Mouse (Mus musculus): ENCODE measurements at regions not wholly inside any gene's neighbourhood (a gene's known extent, or its start where the extent isn't known, plus 50 kb on each side); places are given as distances from the start of the nearest gene placed in this dataset.

GRCm38 (mm10) chr8:35182141-35182540 lies 583.4 kb upstream of the Gm19410 start:
- Histone ChIP-seq H3K4me1 (ENCODE audit: insufficient read depth, low read depth, low read length) (no peaks in the 10 kb centered on the region), H3K9me3 (replicated peaks) (peaks cover 32% of the 10 kb centered on the region), H3K4me3 (ENCODE audit: low read depth, low read length) (no peak overlapping the region), H3K27me3 (ENCODE audit: insufficient read depth, low read length) (no peaks in the 10 kb centered on the region), H3K36me3 (replicated peaks) (no peaks in the 10 kb centered on the region)
- ATAC-seq (ENCODE audit: extremely low read depth, insufficient number of reproducible peaks, low FRiP score, poor library complexity, severe bottlenecking) (no peak), DNase-seq (ENCODE audit: low spot score) (no peak)
- TF ChIP-seq POLR2AphosphoS5 (IDR thresholded peaks at IDR 0.05; ENCODE audit: insufficient replicate concordance, low read depth, low read length), result no peak
- TF ChIP-seq GATA1 (IDR thresholded peaks at IDR 0.05; ENCODE audit: borderline replicate concordance, low read length), result no peak
- TF ChIP-seq TAL1 (conservative IDR thresholded peaks at IDR 0.05; ENCODE audit: low read depth, low read length), result no peak
- no peak for TF ChIP-seq CTCF (IDR thresholded peaks at IDR 0.05; ENCODE audit: low read depth, low read length)
- no peak for TF ChIP-seq GATA2 (IDR thresholded peaks at IDR 0.05; ENCODE audit: borderline replicate concordance, low read depth, low read length)

GRCm38 (mm10) chr8:35183423-35183822 lies 582.2 kb upstream of the Gm19410 start:
- ATAC-seq (ENCODE audit: extremely low read depth, insufficient number of reproducible peaks, low FRiP score, poor library complexity, severe bottlenecking) (no peak), DNase-seq (ENCODE audit: low spot score) (no peak)
- peaks cover 28% of the 10 kb centered on the region for H3K9me3 ChIP-seq (replicated peaks)
- H3K36me3 ChIP-seq (replicated peaks), result no peaks in the 10 kb centered on the region
- H3K4me1 ChIP-seq (ENCODE audit: insufficient read depth, low read depth, low read length), result no peaks in the 10 kb centered on the region
- H3K27me3 ChIP-seq (ENCODE audit: insufficient read depth, low read length), result no peaks in the 10 kb centered on the region
- no peak overlapping the region for H3K4me3 ChIP-seq (ENCODE audit: low read depth, low read length)
- no peak for TF ChIP-seq POLR2AphosphoS5 (IDR thresholded peaks at IDR 0.05; ENCODE audit: insufficient replicate concordance, low read depth, low read length)
- no peak for TF ChIP-seq GATA1 (IDR thresholded peaks at IDR 0.05; ENCODE audit: borderline replicate concordance, low read length)
- TF ChIP-seq CTCF (IDR thresholded peaks at IDR 0.05; ENCODE audit: low read depth, low read length), result no peak
- no peak for TF ChIP-seq GATA2 (IDR thresholded peaks at IDR 0.05; ENCODE audit: borderline replicate concordance, low read depth, low read length)
- TF ChIP-seq TAL1 (conservative IDR thresholded peaks at IDR 0.05; ENCODE audit: low read depth, low read length), result no peak

GRCm38 (mm10) chr8:35185165-35185564 lies 580.4 kb upstream of the Gm19410 start:
- TF ChIP-seq CTCF (IDR thresholded peaks at IDR 0.05; ENCODE audit: low read depth, low read length), result no peak
- TF ChIP-seq POLR2AphosphoS5 (IDR thresholded peaks at IDR 0.05; ENCODE audit: insufficient replicate concordance, low read depth, low read length), result no peak
- no peak for TF ChIP-seq TAL1 (conservative IDR thresholded peaks at IDR 0.05; ENCODE audit: low read depth, low read length)
- no peak for TF ChIP-seq GATA2 (IDR thresholded peaks at IDR 0.05; ENCODE audit: borderline replicate concordance, low read depth, low read length)
- no peak for TF ChIP-seq GATA1 (IDR thresholded peaks at IDR 0.05; ENCODE audit: borderline replicate concordance, low read length)
- Histone ChIP-seq H3K4me1 (ENCODE audit: insufficient read depth, low read depth, low read length) (no peaks in the 10 kb centered on the region), H3K36me3 (replicated peaks) (no peaks in the 10 kb centered on the region), H3K4me3 (ENCODE audit: low read depth, low read length) (no peak overlapping the region), H3K9me3 (replicated peaks) (peaks cover 38% of the 10 kb centered on the region), H3K27me3 (ENCODE audit: insufficient read depth, low read length) (no peaks in the 10 kb centered on the region)
- no peak for ATAC-seq (ENCODE audit: extremely low read depth, insufficient number of reproducible peaks, low FRiP score, poor library complexity, severe bottlenecking)
- DNase-seq (ENCODE audit: low spot score), result no peak

GRCm38 (mm10) chr8:35188531-35188930 lies 577.1 kb upstream of the Gm19410 start:
- no peaks in the 10 kb centered on the region for H3K36me3 ChIP-seq (replicated peaks)
- no peak for ATAC-seq (ENCODE audit: extremely low read depth, insufficient number of reproducible peaks, low FRiP score, poor library complexity, severe bottlenecking)
- H3K4me3 ChIP-seq (ENCODE audit: low read depth, low read length), result no peak overlapping the region
- peaks cover 47% of the 10 kb centered on the region for H3K9me3 ChIP-seq (replicated peaks)
- TF ChIP-seq GATA1 (IDR thresholded peaks at IDR 0.05; ENCODE audit: borderline replicate concordance, low read length) (no peak), POLR2AphosphoS5 (IDR thresholded peaks at IDR 0.05; ENCODE audit: insufficient replicate concordance, low read depth, low read length) (no peak), CTCF (IDR thresholded peaks at IDR 0.05; ENCODE audit: low read depth, low read length) (no peak), GATA2 (IDR thresholded peaks at IDR 0.05; ENCODE audit: borderline replicate concordance, low read depth, low read length) (no peak), TAL1 (conservative IDR thresholded peaks at IDR 0.05; ENCODE audit: low read depth, low read length) (no peak)
- no peak for DNase-seq (ENCODE audit: low spot score)
- no peaks in the 10 kb centered on the region for H3K4me1 ChIP-seq (ENCODE audit: insufficient read depth, low read depth, low read length)
- no peaks in the 10 kb centered on the region for H3K27me3 ChIP-seq (ENCODE audit: insufficient read depth, low read length)

GRCm38 (mm10) chr8:35189695-35190094 lies 575.9 kb upstream of the Gm19410 start:
- H3K36me3 ChIP-seq (replicated peaks), result no peaks in the 10 kb centered on the region
- TF ChIP-seq GATA2 (IDR thresholded peaks at IDR 0.05; ENCODE audit: borderline replicate concordance, low read depth, low read length) (no peak), POLR2AphosphoS5 (IDR thresholded peaks at IDR 0.05; ENCODE audit: insufficient replicate concordance, low read depth, low read length) (no peak), TAL1 (conservative IDR thresholded peaks at IDR 0.05; ENCODE audit: low read depth, low read length) (no peak), GATA1 (IDR thresholded peaks at IDR 0.05; ENCODE audit: borderline replicate concordance, low read length) (no peak), CTCF (IDR thresholded peaks at IDR 0.05; ENCODE audit: low read depth, low read length) (no peak)
- ATAC-seq (ENCODE audit: extremely low read depth, insufficient number of reproducible peaks, low FRiP score, poor library complexity, severe bottlenecking), result no peak
- peaks cover 46% of the 10 kb centered on the region for H3K9me3 ChIP-seq (replicated peaks)
- DNase-seq (ENCODE audit: low spot score), result no peak
- no peaks in the 10 kb centered on the region for H3K4me1 ChIP-seq (ENCODE audit: insufficient read depth, low read depth, low read length)
- no peaks in the 10 kb centered on the region for H3K27me3 ChIP-seq (ENCODE audit: insufficient read depth, low read length)
- H3K4me3 ChIP-seq (ENCODE audit: low read depth, low read length), result no peak overlapping the region

DNA sequence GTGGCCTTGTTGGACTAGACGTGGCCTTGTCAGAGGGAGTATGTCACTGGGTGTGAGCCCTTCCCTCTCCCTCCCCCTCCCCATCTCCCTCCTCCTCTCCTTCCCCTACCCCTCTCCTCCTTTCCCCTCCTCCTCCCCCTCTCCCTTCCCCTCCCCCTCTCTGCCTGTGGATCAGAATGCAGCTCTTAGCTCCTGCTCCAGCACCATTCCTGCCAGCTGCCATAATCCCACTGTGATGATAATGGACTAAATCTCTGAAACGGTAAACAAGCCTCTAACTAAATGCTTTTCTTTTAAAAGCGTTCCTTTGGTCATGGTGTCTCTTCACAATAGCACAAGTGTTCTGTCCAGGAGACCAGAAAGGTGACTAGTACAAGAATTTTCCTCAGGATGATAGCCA lies 573.1 kb upstream of the Gm19410 start:
- Histone ChIP-seq H3K4me3 (ENCODE audit: low read depth, low read length) (no peak overlapping the region), H3K9me3 (replicated peaks) (peaks cover 48% of the 10 kb centered on the region), H3K27me3 (ENCODE audit: insufficient read depth, low read length) (no peaks in the 10 kb centered on the region), H3K36me3 (replicated peaks) (no peaks in the 10 kb centered on the region), H3K4me1 (ENCODE audit: insufficient read depth, low read depth, low read length) (no peaks in the 10 kb centered on the region)
- ATAC-seq (ENCODE audit: extremely low read depth, insufficient number of reproducible peaks, low FRiP score, poor library complexity, severe bottlenecking), result no peak
- TF ChIP-seq GATA1 (IDR thresholded peaks at IDR 0.05; ENCODE audit: borderline replicate concordance, low read length) (no peak), POLR2AphosphoS5 (IDR thresholded peaks at IDR 0.05; ENCODE audit: insufficient replicate concordance, low read depth, low read length) (no peak), TAL1 (conservative IDR thresholded peaks at IDR 0.05; ENCODE audit: low read depth, low read length) (no peak), CTCF (IDR thresholded peaks at IDR 0.05; ENCODE audit: low read depth, low read length) (no peak), GATA2 (IDR thresholded peaks at IDR 0.05; ENCODE audit: borderline replicate concordance, low read depth, low read length) (no peak)
- no peak for DNase-seq (ENCODE audit: low spot score)

Data from G1E (cell line).